Mouse (Mus musculus) small intestine, adult 2 months (tissue): ENCODE results near the gene Gsdma. TPM values are rescaled to one million over a fixed set of nuclear protein-coding genes. Genes with fewer than 3 reads are reported as not detected.
A peak's percentile ranks its signal among the peaks of the same experiment; 100 is the strongest.

Source experiments
- H3K27ac ChIP-seq: fragments of 200-500 bp; 2 replicates; pipeline ENCODE4 v1.5.1; 2012; ENCODE audit warnings: low read depth, low read length, control low read depth, inconsistent platforms; ENCODE audit not compliant: insufficient read depth
- H3K27me3 ChIP-seq: fragments of 200-500 bp; 2 replicates; pipeline ENCODE4 v1.6.1; 2012; ENCODE audit warnings: mild to moderate bottlenecking, moderate library complexity, low read length, inconsistent platforms; ENCODE audit not compliant: control insufficient read depth, insufficient read depth
- H3K36me3 ChIP-seq: fragments of 200-500 bp; 2 replicates; pipeline ENCODE4 v1.6.1; 2012; ENCODE audit warnings: mild to moderate bottlenecking, low read length, control low read depth, inconsistent platforms; ENCODE audit not compliant: control insufficient read depth, insufficient read depth
- H3K4me1 ChIP-seq: fragments of 200-500 bp; 2 replicates; pipeline ENCODE4 v1.6.1; 2012; ENCODE audit warnings: low read length, inconsistent platforms, mixed read lengths; ENCODE audit not compliant: control insufficient read depth, insufficient read depth, insufficient read length
- H3K4me3 ChIP-seq: fragments of 200-500 bp; 2 replicates; pipeline ENCODE4 v1.5.1; 2012; ENCODE audit warnings: low read depth, mild to moderate bottlenecking, control low read depth, inconsistent platforms, low read length, moderate library complexity
- CTCF ChIP-seq: fragments of 200-500 bp; IDR thresholded peaks from 2 replicates; pipeline ENCODE4 v1.5.1; 2012; ENCODE audit warnings: low read depth, mild to moderate bottlenecking, control low read depth, inconsistent platforms, low read length, moderate library complexity, mixed read lengths; ENCODE audit not compliant: insufficient replicate concordance, insufficient read length; ENCODE audit errors: extremely low read depth
- POLR2A ChIP-seq: fragments of 200-500 bp; IDR thresholded peaks from 2 replicates; pipeline ENCODE4 v1.6.1; 2012; ENCODE audit warnings: low read depth, mild to moderate bottlenecking, control low read depth, inconsistent platforms, low read length, moderate library complexity
- WGBS: fragments of 180-500 bp; shearing (Covaris S2); methylation state at CpG from one replicate; pipeline ENCODE4 v1.1.7; 2018; 5-methylcytosine and 5-hydroxymethylcytosine counted together
- polyA plus RNA-seq: library from polyadenylated mRNA; depleted of rRNA; stranded (reverse); fragments of >200 nt; gene quantifications from 2 replicates; pipeline ENCODE4 v1.2.3, GENCODE M21; 2012

Gsdma gene
- polyA plus RNA-seq, 1 experiment: 0.25 TPM

GRCm38 (mm10) chr11:98693746-98694145 is 29.6 kb downstream of the Gsdma start:
- H3K4me1 ChIP-seq: no peaks in the 10 kb centered on the region
- TF ChIP-seq POLR2A (no peak), CTCF (no peak)
- WGBS: 84% methylated on average over 9 of the region's 9 CpGs
- H3K4me3 ChIP-seq: no peak overlapping the region
- no peaks in the 10 kb centered on the region for H3K27me3 ChIP-seq
- H3K27ac ChIP-seq: no peak overlapping the region
- peaks cover 61% of the 10 kb centered on the region for H3K36me3 ChIP-seq

- no peaks in the 10 kb centered on the region for H3K27me3 ChIP-seq
- no peaks in the 10 kb centered on the region for H3K4me1 ChIP-seq
- 81% methylated on average over 9 of the region's 9 CpGs for WGBS
- H3K36me3 ChIP-seq: peaks cover 59% of the 10 kb centered on the region
- H3K4me3 ChIP-seq: no peak overlapping the region
- no peak for TF ChIP-seq CTCF
- no peak for TF ChIP-seq POLR2A
- H3K27ac ChIP-seq: no peak overlapping the region
These were observed 30.1 kb downstream of the Gsdma start for GRCm38 (mm10) chr11:98694301-98694700.

- Histone ChIP-seq H3K36me3 (peaks cover 51% of the 10 kb centered on the region), H3K27me3 (no peaks in the 10 kb centered on the region)
- WGBS: 84% methylated on average over 14 of the region's 14 CpGs
These were observed 31.3 kb downstream of the Gsdma start for GRCm38 (mm10) chr11:98695408-98695807.

GRCm38 (mm10) chr11:98696454-98697216 is 32.5 kb downstream of the Gsdma start:
- WGBS: 73% methylated on average over 14 of the region's 14 CpGs
- Histone ChIP-seq H3K36me3 (peaks cover 40% of the 10 kb centered on the region), H3K27ac (no peak overlapping the region), H3K4me1 (no peaks in the 10 kb centered on the region), H3K4me3 (no peak overlapping the region), H3K27me3 (no peaks in the 10 kb centered on the region)
- TF ChIP-seq CTCF (no peak), POLR2A (no peak)

More at GRCm38 (mm10) chr11:98695408-98695807, 31.3 kb downstream of the Gsdma start:
- Histone ChIP-seq H3K27ac (no peak overlapping the region), H3K4me1 (no peaks in the 10 kb centered on the region), H3K4me3 (no peak overlapping the region)
- TF ChIP-seq POLR2A (no peak), CTCF (no peak)

GRCm38 (mm10) chr11:98697225-98697624 is 33.1 kb downstream of the Gsdma start:
- TF ChIP-seq POLR2A: no peak
- TF ChIP-seq CTCF: no peak
- no peaks in the 10 kb centered on the region for H3K27me3 ChIP-seq
- no peaks in the 10 kb centered on the region for H3K4me1 ChIP-seq
- H3K4me3 ChIP-seq: no peak overlapping the region
- 87% methylated on average over 12 of the region's 12 CpGs for WGBS
- H3K36me3 ChIP-seq: peaks cover 35% of the 10 kb centered on the region
- H3K27ac ChIP-seq: no peak overlapping the region

- peaks cover 20% of the 10 kb centered on the region for H3K36me3 ChIP-seq
- no peaks in the 10 kb centered on the region for H3K27me3 ChIP-seq
- TF ChIP-seq CTCF (no peak), POLR2A (no peak)
- 87% methylated on average over 16 of the region's 16 CpGs for WGBS
- H3K27ac ChIP-seq: no peak overlapping the region
- no peaks in the 10 kb centered on the region for H3K4me1 ChIP-seq
- H3K4me3 ChIP-seq: no peak overlapping the region
These were observed 34.9 kb downstream of the Gsdma start for GRCm38 (mm10) chr11:98698849-98699640.

GRCm38 (mm10) chr11:98699911-98700310 is 35.8 kb downstream of the Gsdma start:
- H3K27me3 ChIP-seq: no peaks in the 10 kb centered on the region

More at GRCm38 (mm10) chr11:98699911-98700310, 35.8 kb downstream of the Gsdma start:
- H3K27ac ChIP-seq: no peak overlapping the region
- TF ChIP-seq POLR2A (no peak), CTCF (peak; percentile 83; the same call in 1 of the 2 replicates)
- H3K4me3 ChIP-seq: no peak overlapping the region
- peaks cover 19% of the 10 kb centered on the region for H3K36me3 ChIP-seq
- 25% methylated on average over 4 of the region's 4 CpGs for WGBS
- H3K4me1 ChIP-seq: no peaks in the 10 kb centered on the region; the same call in 1 of the 2 replicates
